Mouse (Mus musculus) megakaryocyte, embryonic 14.5 days (primary cell): ENCODE results near the gene Ccl24. TPM values are rescaled to one million over a fixed set of nuclear protein-coding genes. Genes with fewer than 3 reads are reported as not detected.

Source experiments
- H3K27me3 ChIP-seq: replicated peaks from 2 replicates; pipeline ENCODE3; 2012; ENCODE audit warnings: inconsistent platforms
- H3K36me3 ChIP-seq: replicated peaks from 2 replicates; pipeline ENCODE3; 2012; ENCODE audit warnings: low read length, inconsistent platforms, mixed read lengths
- H3K4me1 ChIP-seq: 2 replicates; pipeline ENCODE4 v1.6.1; 2012; ENCODE audit warnings: inconsistent platforms
- H3K4me3 ChIP-seq: replicated peaks from 2 replicates; pipeline ENCODE3; 2012; ENCODE audit warnings: moderate library complexity, mild to moderate bottlenecking, inconsistent platforms
- H3K9me3 ChIP-seq: 2 replicates; pipeline ENCODE4 v1.6.1; 2012; ENCODE audit warnings: inconsistent platforms
- FLI1 ChIP-seq: IDR thresholded peaks from 2 replicates; pipeline ENCODE4 v1.6.1; 2012; ENCODE audit warnings: low read length, inconsistent platforms, mixed read lengths
- GATA1 ChIP-seq: IDR thresholded peaks from 3 replicates; pipeline ENCODE4 v1.6.1; 2012; ENCODE audit warnings: mixed read lengths, low read length, inconsistent platforms, borderline replicate concordance
- polyA plus RNA-seq: library from polyadenylated mRNA; stranded (reverse); fragments of >175 nt; gene quantifications from 2 replicates; pipeline ENCODE4 v1.2.3, GENCODE M21; 2012; ENCODE audit warnings: low replicate concordance; ENCODE audit not compliant: insufficient read depth

Ccl24 gene
- polyA plus RNA-seq, 1 experiment: not detected

DNA sequence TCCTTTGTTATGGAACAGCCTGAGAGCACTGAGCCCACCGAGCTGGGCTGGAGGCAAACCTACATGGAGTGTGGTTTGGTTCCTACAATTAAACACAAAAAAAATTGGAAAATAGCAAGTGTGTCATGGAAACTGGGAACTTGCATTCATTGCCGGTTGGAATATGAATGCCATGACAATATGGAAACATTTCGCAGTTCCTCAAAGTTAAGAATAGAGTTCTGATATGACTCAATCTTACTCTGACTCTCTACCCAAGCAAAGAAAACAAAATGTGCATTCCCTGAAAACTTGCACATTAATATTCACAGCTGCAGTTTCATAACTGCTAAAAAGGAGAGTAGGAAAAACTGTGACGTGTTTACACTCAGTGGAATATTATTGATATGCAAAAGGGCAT, 9.5 kb upstream of the Ccl24 start:
- H3K4me1 ChIP-seq: peaks cover 5% of the 10 kb centered on the region; the same call in 1 of the 2 replicates
- no peak for TF ChIP-seq GATA1
- TF ChIP-seq FLI1: no peak
- H3K4me3 ChIP-seq: no peak overlapping the region
- peaks cover 24% of the 10 kb centered on the region for H3K9me3 ChIP-seq
- H3K36me3 ChIP-seq: no peaks in the 10 kb centered on the region
- peaks cover 8% of the 10 kb centered on the region for H3K27me3 ChIP-seq

- no peak overlapping the region for H3K4me3 ChIP-seq
- H3K4me1 ChIP-seq: no peaks in the 10 kb centered on the region
- peaks cover 13% of the 10 kb centered on the region for H3K27me3 ChIP-seq
- H3K36me3 ChIP-seq: no peaks in the 10 kb centered on the region
- TF ChIP-seq FLI1 (no peak), GATA1 (no peak)
- peaks cover 24% of the 10 kb centered on the region for H3K9me3 ChIP-seq
These were observed 6.5 kb upstream of the Ccl24 start for GRCm38 (mm10) chr5:135579331-135579751.

- Histone ChIP-seq H3K4me3 (no peak overlapping the region), H3K36me3 (no peaks in the 10 kb centered on the region), H3K4me1 (no peaks in the 10 kb centered on the region; the same call in 1 of the 2 replicates), H3K9me3 (peaks cover 21% of the 10 kb centered on the region), H3K27me3 (peaks cover 28% of the 10 kb centered on the region)
- no peak for TF ChIP-seq GATA1
- no peak for TF ChIP-seq FLI1
These were observed 3.2 kb upstream of the Ccl24 start for GRCm38 (mm10) chr5:135576055-135576454.

DNA sequence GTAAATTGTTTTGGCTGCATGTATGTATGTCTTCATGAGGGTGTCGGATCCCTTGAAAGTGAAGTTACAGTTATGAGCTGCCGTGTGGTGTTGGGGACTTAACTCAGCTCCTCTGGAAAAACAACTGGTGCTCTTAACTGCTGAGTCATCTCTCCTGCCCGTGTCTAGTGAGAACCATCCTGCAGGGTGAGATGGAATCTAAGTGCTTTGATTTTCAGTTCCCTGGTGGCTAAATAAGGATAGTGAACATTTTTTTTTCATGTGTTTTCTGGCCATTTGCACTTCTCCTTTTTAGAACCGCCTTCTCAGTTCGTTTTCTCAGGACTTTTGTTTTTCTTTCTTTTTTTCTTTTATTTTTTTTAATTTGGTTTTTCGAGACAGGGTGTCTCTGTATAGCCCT, 4.2 kb downstream of the Ccl24 start:
- TF ChIP-seq FLI1 (no peak), GATA1 (no peak)
- Histone ChIP-seq H3K4me1 (peaks cover 5% of the 10 kb centered on the region; the same call in 1 of the 2 replicates), H3K27me3 (peaks cover 38% of the 10 kb centered on the region), H3K9me3 (0 out of 2 replicates have a peak, but pooled peaks cover 3% of the 10 kb centered on the region), H3K4me3 (no peak overlapping the region), H3K36me3 (no peaks in the 10 kb centered on the region)

GRCm38 (mm10) chr5:135567556-135568265, 5.1 kb downstream of the Ccl24 start:
- Histone ChIP-seq H3K27me3 (peaks cover 41% of the 10 kb centered on the region), H3K9me3 (0 out of 2 replicates have a peak, but pooled peaks cover 2% of the 10 kb centered on the region), H3K4me3 (no peak overlapping the region), H3K36me3 (no peaks in the 10 kb centered on the region), H3K4me1 (peaks cover 5% of the 10 kb centered on the region; the same call in 1 of the 2 replicates)
- TF ChIP-seq FLI1: no peak

DNA sequence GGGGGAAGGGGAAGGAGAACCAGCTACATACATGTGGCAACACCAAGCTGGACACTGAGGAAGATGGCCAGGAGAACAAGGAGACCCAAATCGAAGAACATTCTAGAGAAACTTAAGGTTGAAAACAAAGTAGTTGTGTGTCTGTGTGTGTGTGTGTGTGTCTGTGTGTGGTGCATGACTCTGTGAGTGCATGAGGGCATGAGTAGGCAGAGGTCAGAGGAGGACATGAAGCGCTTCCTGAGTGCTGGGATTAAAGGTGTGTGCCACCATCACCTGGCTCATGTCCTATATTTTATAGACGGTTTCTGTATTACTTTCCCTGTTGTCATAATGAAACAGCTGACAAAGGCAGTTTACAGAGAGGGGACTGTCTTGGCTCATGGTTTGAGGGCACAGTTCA, 9.4 kb downstream of the Ccl24 start, which contains the start of gene Ccl26:
Gene Ccl26, minus strand, starts transcription at position 101 of the 400 bp plus-strand sequence.
- Histone ChIP-seq H3K36me3 (no peaks in the 10 kb centered on the region), H3K4me1 (peaks cover 5% of the 10 kb centered on the region; the same call in 1 of the 2 replicates), H3K27me3 (peaks cover 21% of the 10 kb centered on the region), H3K4me3 (peak within 1 kb of the TSS; percentile 35), H3K9me3 (no peaks in the 10 kb centered on the region)
- TF ChIP-seq FLI1: no peak
- TF ChIP-seq GATA1: no peak

- no peaks in the 10 kb centered on the region for H3K9me3 ChIP-seq
- H3K36me3 ChIP-seq: no peaks in the 10 kb centered on the region
- no peak overlapping the region for H3K4me3 ChIP-seq
- TF ChIP-seq GATA1: no peak
- no peak for TF ChIP-seq FLI1
- peaks cover 3% of the 10 kb centered on the region; the same call in 1 of the 2 replicates for H3K4me1 ChIP-seq
- peaks cover 20% of the 10 kb centered on the region for H3K27me3 ChIP-seq
These were observed 15.2 kb downstream of the Ccl24 start for GRCm38 (mm10) chr5:135557671-135558070.

GRCm38 (mm10) chr5:135557051-135557450, 15.8 kb downstream of the Ccl24 start:
- H3K4me1 ChIP-seq: peaks cover 3% of the 10 kb centered on the region; the same call in 1 of the 2 replicates
- no peak for TF ChIP-seq GATA1
- no peak for TF ChIP-seq FLI1
- H3K36me3 ChIP-seq: no peaks in the 10 kb centered on the region
- peaks cover 22% of the 10 kb centered on the region for H3K27me3 ChIP-seq
- H3K9me3 ChIP-seq: no peaks in the 10 kb centered on the region
- no peak overlapping the region for H3K4me3 ChIP-seq

- no peaks in the 10 kb centered on the region for H3K9me3 ChIP-seq
- no peaks in the 10 kb centered on the region for H3K36me3 ChIP-seq
- H3K4me1 ChIP-seq: peaks cover 7% of the 10 kb centered on the region
- H3K4me3 ChIP-seq: no peak overlapping the region
- TF ChIP-seq GATA1: no peak
- TF ChIP-seq FLI1: no peak
- H3K27me3 ChIP-seq: peaks cover 22% of the 10 kb centered on the region
These were observed 16.6 kb downstream of the Ccl24 start for GRCm38 (mm10) chr5:135556259-135556658.

DNA sequence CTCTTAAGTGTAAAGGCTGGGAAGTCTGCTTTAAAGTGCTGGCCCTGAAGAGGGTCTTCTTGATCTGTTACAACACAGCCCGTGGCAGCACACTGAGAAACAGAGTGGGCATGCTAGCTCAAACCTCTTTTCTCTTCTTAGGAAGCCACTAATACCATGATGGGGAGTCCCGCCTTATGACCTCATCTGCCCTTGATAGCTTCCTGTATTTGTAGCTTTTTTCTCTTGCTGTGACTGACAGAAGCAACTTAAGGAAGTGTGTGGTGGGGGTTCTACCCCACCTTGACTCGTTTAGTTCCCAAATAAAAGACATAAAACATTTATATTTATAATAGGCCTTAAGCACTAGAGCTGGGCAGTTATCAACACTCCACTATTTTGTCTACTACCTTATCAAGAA, 21.3 kb downstream of the Ccl24 start:
- H3K4me3 ChIP-seq: no peak overlapping the region
- peaks cover 20% of the 10 kb centered on the region for H3K27me3 ChIP-seq
- H3K9me3 ChIP-seq: no peaks in the 10 kb centered on the region
- TF ChIP-seq FLI1 (no peak), GATA1 (no peak)
- peaks cover 12% of the 10 kb centered on the region for H3K4me1 ChIP-seq
- H3K36me3 ChIP-seq: no peaks in the 10 kb centered on the region

- no peaks in the 10 kb centered on the region for H3K36me3 ChIP-seq
- H3K27me3 ChIP-seq: peaks cover 21% of the 10 kb centered on the region
- no peak overlapping the region for H3K4me3 ChIP-seq
- no peaks in the 10 kb centered on the region for H3K9me3 ChIP-seq
- TF ChIP-seq FLI1 (no peak), GATA1 (no peak)
- H3K4me1 ChIP-seq: peaks cover 14% of the 10 kb centered on the region
These were observed 21.9 kb downstream of the Ccl24 start for GRCm38 (mm10) chr5:135550910-135551309.
